Mouse (Mus musculus) thymus, adult 2 months (tissue): ENCODE results near the gene Cycs. TPM values are rescaled to one million over a fixed set of nuclear protein-coding genes. Genes with fewer than 3 reads are reported as not detected.

Experiments
- DNase-seq: peaks from one replicate; pipeline ENCODE4 v3.0.0; 2021
- H3K27ac ChIP-seq: fragments of 200-500 bp; 2 replicates; pipeline ENCODE4 v1.5.1; 2012; ENCODE audit warnings: low read length, control low read depth; ENCODE audit not compliant: control insufficient read depth, insufficient read depth
- H3K27me3 ChIP-seq: fragments of 200-500 bp; 2 replicates; pipeline ENCODE4 v1.6.1; 2012; ENCODE audit warnings: mild to moderate bottlenecking, low read length, moderate library complexity, mixed read lengths; ENCODE audit not compliant: control insufficient read depth, insufficient read depth
- H3K36me3 ChIP-seq: fragments of 200-500 bp; 2 replicates; pipeline ENCODE4 v1.6.1; 2012; ENCODE audit warnings: mild to moderate bottlenecking, low read length, moderate library complexity; ENCODE audit not compliant: control insufficient read depth, insufficient read depth
- H3K4me1 ChIP-seq: fragments of 200-500 bp; replicated peaks from 2 replicates; pipeline ENCODE4 v1.6.1; 2012; ENCODE audit warnings: low read length; ENCODE audit not compliant: control insufficient read depth, insufficient read depth
- H3K4me3 ChIP-seq: fragments of 200-500 bp; 2 replicates; pipeline ENCODE4 v1.5.1; 2012; ENCODE audit warnings: mild to moderate bottlenecking, low read length, control low read depth, moderate library complexity; ENCODE audit not compliant: control insufficient read depth, insufficient read depth
- CTCF ChIP-seq: fragments of 200-500 bp; IDR thresholded peaks from 2 replicates; pipeline ENCODE4 v1.5.1; 2012; ENCODE audit warnings: mild to moderate bottlenecking, control low read depth, low read length, moderate library complexity, borderline replicate concordance; ENCODE audit not compliant: control insufficient read depth, poor library complexity, insufficient read depth; ENCODE audit errors: extremely low read depth
- POLR2A ChIP-seq: fragments of 200-500 bp; IDR thresholded peaks from 2 replicates; pipeline ENCODE4 v1.6.1; 2012; ENCODE audit warnings: mild to moderate bottlenecking, low read length, control low read depth, moderate library complexity; ENCODE audit not compliant: control insufficient read depth, poor library complexity, insufficient read depth; ENCODE audit errors: extremely low read depth
- WGBS: fragments of 180-500 bp; shearing (Covaris S2); methylation state at CpG from one replicate; pipeline ENCODE4 v1.1.7; 2018; 5-methylcytosine and 5-hydroxymethylcytosine counted together
- polyA plus RNA-seq: library from polyadenylated mRNA; depleted of rRNA; stranded (reverse); fragments of >200 nt; gene quantifications from 2 replicates; pipeline ENCODE4 v1.2.3, GENCODE M21; 2012; rRNA removed

Cycs gene
- polyA plus RNA-seq = 4.6 and 5.2 TPM in 2 replicates

GRCm38 (mm10) chr6:50566141-50566996 lies at the start of gene Cycs:
TSS of gene Cycs (minus strand) at chr6:50566538.
- DNase-seq = peak; percentile 98
- under 1% methylated on average over 78 of the region's 78 CpGs for WGBS
- Histone ChIP-seq H3K27ac (peak within 1 kb of the TSS; percentile 26; the same call in 1 of the 2 replicates), H3K4me3 (peak within 1 kb of the TSS; percentile 67), H3K36me3 (no peaks in the 10 kb centered on the region), H3K4me1 (peaks cover 4% of the 10 kb centered on the region; the same call in 1 of the 2 replicates), H3K27me3 (no peaks in the 10 kb centered on the region)
- TF ChIP-seq CTCF (peak; percentile 30; the same call in 1 of the 2 replicates), POLR2A (peak; percentile 86)

- Histone ChIP-seq H3K4me3 (no peak overlapping the region), H3K27ac (no peak overlapping the region), H3K4me1 (no peaks in the 10 kb centered on the region), H3K36me3 (no peaks in the 10 kb centered on the region), H3K27me3 (no peaks in the 10 kb centered on the region)
- WGBS = 31% methylated on average over 4 of the region's 4 CpGs
- TF ChIP-seq CTCF = peak; percentile 75; the same call in 1 of the 2 replicates
- TF ChIP-seq POLR2A = no peak
- DNase-seq = peak; percentile 50
Measured at GRCm38 (mm10) chr6:50601620-50602019, 35.3 kb upstream of the Cycs start.

- TF ChIP-seq CTCF (no peak), POLR2A (no peak)
- WGBS = 50% methylated on average over 5 of the region's 5 CpGs
- Histone ChIP-seq H3K4me1 (no peaks in the 10 kb centered on the region; the same call in 1 of the 2 replicates), H3K27me3 (no peaks in the 10 kb centered on the region; the same call in 1 of the 2 replicates), H3K27ac (no peak overlapping the region), H3K4me3 (no peak overlapping the region), H3K36me3 (no peaks in the 10 kb centered on the region)
- no peak for DNase-seq
Measured at GRCm38 (mm10) chr6:50598560-50598959, 32.2 kb upstream of the Cycs start.

GRCm38 (mm10) chr6:50596301-50597211 lies 30.2 kb upstream of the Cycs start, which contains the start of gene 4921507P07Rik:
TSS of gene 4921507P07Rik (minus strand) at chr6:50596632.
- no peaks in the 10 kb centered on the region; the same call in 1 of the 2 replicates for H3K27me3 ChIP-seq
- H3K4me1 ChIP-seq = no peaks in the 10 kb centered on the region; the same call in 1 of the 2 replicates
- WGBS = under 1% methylated on average over 62 of the region's 62 CpGs
- peak within 1 kb of the TSS; percentile 71 for H3K4me3 ChIP-seq
- no peaks in the 10 kb centered on the region for H3K36me3 ChIP-seq
- no peak within 1 kb of the TSS for H3K27ac ChIP-seq
- peak; percentile 94 for TF ChIP-seq CTCF
- no peak for TF ChIP-seq POLR2A
- peak; percentile 95 for DNase-seq

GRCm38 (mm10) chr6:50594372-50594771 lies 28.0 kb upstream of the Cycs start:
- TF ChIP-seq CTCF (no peak), POLR2A (no peak)
- DNase-seq = no peak
- Histone ChIP-seq H3K4me3 (no peak overlapping the region), H3K4me1 (no peaks in the 10 kb centered on the region; the same call in 1 of the 2 replicates), H3K27me3 (no peaks in the 10 kb centered on the region; the same call in 1 of the 2 replicates), H3K36me3 (no peaks in the 10 kb centered on the region), H3K27ac (no peak overlapping the region)
- WGBS = 100% methylated on average over 2 of the region's 2 CpGs
